Mouse (Mus musculus) limb, embryonic 14.5 days (tissue): ENCODE measurements around the gene BC048679. TPM values are rescaled to one million over a fixed set of nuclear protein-coding genes. Genes with fewer than 3 reads are reported as not detected.

Source experiments
- ATAC-seq: fragments of 200-750 bp; cut with Nextera tagmentation; 2 replicates; pipeline ENCODE4 v1.8.0; 2017; ENCODE audit warnings: low read depth, moderate number of reproducible peaks, moderate TSS enrichment; ENCODE audit not compliant: low FRiP score
- DNase-seq: peaks from one replicate; pipeline ENCODE4 v3.0.0-alpha.2; 2015; ENCODE audit warnings: low spot score
- H3K27ac ChIP-seq: fragments of 300-500 bp; sonication (generic); replicated peaks from 2 replicates; pipeline ENCODE4 v1.5.1; 2014; ENCODE audit warnings: low read depth, mild to moderate bottlenecking, low read length, moderate library complexity, mixed read lengths
- H3K27me3 ChIP-seq: fragments of 300-500 bp; sonication (generic); 2 replicates; pipeline ENCODE4 v1.6.1; 2014; ENCODE audit warnings: low read length, mixed read lengths; ENCODE audit not compliant: control insufficient read depth, insufficient read depth
- H3K36me3 ChIP-seq: fragments of 300-500 bp; sonication (generic); 2 replicates; pipeline ENCODE4 v1.6.1; 2014; ENCODE audit warnings: mild to moderate bottlenecking, low read length, moderate library complexity, mixed read lengths; ENCODE audit not compliant: control insufficient read depth, insufficient read depth
- H3K4me1 ChIP-seq: fragments of 300-500 bp; sonication (generic); 2 replicates; pipeline ENCODE4 v1.6.1; 2014; ENCODE audit warnings: antibody characterized with exemption, low read length, mixed read lengths; ENCODE audit not compliant: control insufficient read depth, insufficient read depth
- H3K4me2 ChIP-seq: fragments of 300-500 bp; sonication (generic); replicated peaks from 2 replicates; pipeline ENCODE4 v1.6.1; 2014; ENCODE audit warnings: low read depth, mild to moderate bottlenecking, low read length, moderate library complexity; ENCODE audit not compliant: severe bottlenecking
- H3K4me3 ChIP-seq: fragments of 300-500 bp; sonication (generic); replicated peaks from 2 replicates; pipeline ENCODE4 v1.5.1; 2014; ENCODE audit warnings: low read length
- H3K9ac ChIP-seq: fragments of 300-500 bp; sonication (generic); 2 replicates; pipeline ENCODE4 v1.6.1; 2014; ENCODE audit warnings: mild to moderate bottlenecking, low read depth, low read length, moderate library complexity; ENCODE audit not compliant: severe bottlenecking
- H3K9me3 ChIP-seq: fragments of 300-500 bp; sonication (generic); 2 replicates; pipeline ENCODE4 v1.6.1; 2016; ENCODE audit warnings: low read length; ENCODE audit not compliant: control insufficient read depth
- POLR2A ChIP-seq: fragments of 200-500 bp; IDR thresholded peaks from 2 replicates; pipeline ENCODE4 v1.8.0; 2012; ENCODE audit warnings: inconsistent platforms, mild to moderate bottlenecking, moderate library complexity, borderline replicate concordance; ENCODE audit not compliant: insufficient read depth, insufficient read length; ENCODE audit errors: extremely low read depth
- WGBS: fragments of 180-500 bp; shearing (Covaris S2); extraction: QIAGEN DNeasy Blood & Tissue Kit; methylation state at CpG from one replicate; pipeline ENCODE4 v1.1.7; 2014; 5-methylcytosine and 5-hydroxymethylcytosine counted together
- polyA plus RNA-seq, 2 experiments: library from polyadenylated mRNA; depleted of rRNA in 1 of 2; stranded (reverse) in 1 of 2; unstranded in 1 of 2; fragments of >200 nt; fragmentation: Nextera tagmentation in 1 of 2; extraction: Ambion mirVana in 1 of 2; gene quantifications; 2 replicates each; pipeline versions ENCODE4 v1.2.1 to v1.2.3; 2012 to 2014

BC048679 gene
- polyA plus RNA-seq (2012; rRNA removed) (not detected in 2 replicates), polyA plus RNA-seq (2014; fragmentation: Nextera tagmentation; extraction: Ambion mirVana) (not detected in 2 replicates)

- 74% methylated on average over 7 of the region's 7 CpGs for WGBS
- Histone ChIP-seq H3K27me3 (peaks cover 11% of the 10 kb centered on the region), H3K4me3 (no peak within 1 kb of the TSS)
Measured at GRCm38 (mm10) chr7:81498181-81498580, at the start of gene BC048679. Gene BC048679, minus strand, starts transcription at chr7:81498281.

GRCm38 (mm10) chr7:81542934-81543333 is 44.9 kb upstream of the BC048679 start:
- Histone ChIP-seq H3K27ac (no peak overlapping the region), H3K4me1 (no peaks in the 10 kb centered on the region), H3K36me3 (no peaks in the 10 kb centered on the region), H3K4me2 (no peak overlapping the region), H3K9me3 (no peaks in the 10 kb centered on the region), H3K27me3 (no peaks in the 10 kb centered on the region), H3K9ac (no peak overlapping the region), H3K4me3 (no peak overlapping the region)
- DNase-seq, result no peak
- no peak for ATAC-seq
- WGBS, result 88% methylated on average over 8 of the region's 8 CpGs
- TF ChIP-seq POLR2A, result no peak

More at GRCm38 (mm10) chr7:81498181-81498580, at the start of gene BC048679:
- Histone ChIP-seq H3K9ac (no peak within 1 kb of the TSS), H3K36me3 (no peaks in the 10 kb centered on the region), H3K4me1 (0 out of 2 replicates have a peak, but pooled peaks cover 3% of the 10 kb centered on the region), H3K4me2 (no peak within 1 kb of the TSS), H3K9me3 (no peaks in the 10 kb centered on the region), H3K27ac (no peak within 1 kb of the TSS)
- TF ChIP-seq POLR2A, result no peak
- DNase-seq, result no peak
- no peak for ATAC-seq

- ATAC-seq, result no peak
- DNase-seq, result no peak
- Histone ChIP-seq H3K4me1 (no peaks in the 10 kb centered on the region), H3K27ac (no peak overlapping the region), H3K36me3 (no peaks in the 10 kb centered on the region), H3K4me2 (no peak overlapping the region), H3K9me3 (no peaks in the 10 kb centered on the region), H3K9ac (no peak overlapping the region), H3K27me3 (no peaks in the 10 kb centered on the region), H3K4me3 (no peak overlapping the region)
- TF ChIP-seq POLR2A, result no peak
- WGBS, result 92% methylated on average over 7 of the region's 7 CpGs
Measured at GRCm38 (mm10) chr7:81541924-81542524, 43.9 kb upstream of the BC048679 start.

GRCm38 (mm10) chr7:81540999-81541398 is 42.9 kb upstream of the BC048679 start:
- WGBS, result 79% methylated on average over 1 of the region's 1 CpGs
- no peaks in the 10 kb centered on the region for H3K4me1 ChIP-seq
- no peak overlapping the region for H3K4me2 ChIP-seq
- TF ChIP-seq POLR2A, result no peak
- no peaks in the 10 kb centered on the region for H3K36me3 ChIP-seq
- H3K27me3 ChIP-seq, result no peaks in the 10 kb centered on the region
- DNase-seq (no peak), ATAC-seq (no peak)
- H3K9ac ChIP-seq, result no peak overlapping the region
- H3K4me3 ChIP-seq, result no peak overlapping the region
- H3K27ac ChIP-seq, result no peak overlapping the region
- no peaks in the 10 kb centered on the region for H3K9me3 ChIP-seq

GRCm38 (mm10) chr7:81539565-81539964 is 41.5 kb upstream of the BC048679 start:
- TF ChIP-seq POLR2A, result no peak
- 23% methylated on average over 2 of the region's 2 CpGs for WGBS
- no peak for ATAC-seq
- no peak overlapping the region for H3K4me2 ChIP-seq
- H3K4me1 ChIP-seq, result no peaks in the 10 kb centered on the region
- no peak overlapping the region for H3K27ac ChIP-seq
- H3K4me3 ChIP-seq, result no peak overlapping the region
- no peak for DNase-seq
- no peaks in the 10 kb centered on the region for H3K9me3 ChIP-seq
- H3K9ac ChIP-seq, result no peak overlapping the region
- no peaks in the 10 kb centered on the region for H3K27me3 ChIP-seq
- peaks cover 14% of the 10 kb centered on the region for H3K36me3 ChIP-seq

- no peak overlapping the region for H3K4me3 ChIP-seq
- DNase-seq, result no peak
Measured at GRCm38 (mm10) chr7:81538070-81538675, 40.1 kb upstream of the BC048679 start.

More at GRCm38 (mm10) chr7:81538070-81538675, 40.1 kb upstream of the BC048679 start:
- peaks cover 5% of the 10 kb centered on the region for H3K9me3 ChIP-seq
- H3K4me1 ChIP-seq, result no peaks in the 10 kb centered on the region
- 82% methylated on average over 2 of the region's 2 CpGs for WGBS
- no peak overlapping the region for H3K9ac ChIP-seq
- peaks cover 28% of the 10 kb centered on the region for H3K36me3 ChIP-seq
- no peak overlapping the region for H3K4me2 ChIP-seq
- TF ChIP-seq POLR2A, result no peak
- H3K27me3 ChIP-seq, result no peaks in the 10 kb centered on the region
- no peak for ATAC-seq
- H3K27ac ChIP-seq, result no peak overlapping the region
